Mouse (Mus musculus) intestine, embryonic 14.5 days (tissue): ENCODE measurements around the gene Dcx. TPM values are rescaled to one million over a fixed set of nuclear protein-coding genes. Genes with fewer than 3 reads are reported as not detected.

ENCODE experiments used
- microRNA-seq: library from miRNA; unstranded; fragments of <30 nt; microRNA quantifications from one replicate; pipeline ENCODE4, GENCODE M21; 2016
- polyA plus RNA-seq: library from polyadenylated mRNA; unstranded; fragments of >200 nt; fragmentation: Nextera tagmentation; extraction: Ambion mirVana; gene quantifications from 2 replicates; pipeline ENCODE4 v1.2.1, GENCODE M21; 2014

Gene Dcx
- polyA plus RNA-seq, 1 experiment from 2014 or later, result 4.9 TPM

Small RNA genes lying within 50 kb of the gene (microRNA-seq; reads per million reads assigned to microRNA genes)
- gene Gm47298, result not detected

Other genes starting within 250 kb of the Dcx start
- gene Capn6, start 105.9 kb downstream of the Dcx start, polyA plus RNA-seq, result 53.5 and 59.5 TPM in 2 replicates
- gene A730046J19Rik, start 220.4 kb upstream of the Dcx start, polyA plus RNA-seq, result 0.48 and 0.51 TPM in 2 replicates